Mouse (Mus musculus): ENCODE results near the gene Zbtb16. TPM values are rescaled to one million over a fixed set of nuclear protein-coding genes. Genes with fewer than 3 reads are reported as not detected.

The Zbtb16 gene
- total and polyA plus RNA-seq, 3 experiments, result 0.34 to 3.0 (median 0.90) TPM

- no peaks in the 10 kb centered on the region for H3K27me3 ChIP-seq (replicated peaks)
- H3K4me1 ChIP-seq (ENCODE audit: control insufficient read depth in 1 of 2, insufficient read depth in 2 of 2), result peaks cover 4 to 26% of the 10 kb centered on the region in 2 experiments; a peak in 3 of 4 replicates
- no peak overlapping the region for H3K27ac ChIP-seq (ENCODE audit: insufficient read depth, low read depth)
- TF ChIP-seq RCOR1 (conservative IDR thresholded peaks at IDR 0.05; ENCODE audit: low read depth, low read length) (no peak), KAT2A (IDR thresholded peaks at IDR 0.05; ENCODE audit: insufficient replicate concordance, low read length) (no peak), JUN (IDR thresholded peaks at IDR 0.05; ENCODE audit: insufficient read depth, low read depth, low read length) (no peak), TBP (conservative IDR thresholded peaks at IDR 0.05; ENCODE audit: low read depth, low read length) (no peak), POLR2A (IDR thresholded peaks at IDR 0.05; ENCODE audit: low read depth, low read length) (no peak), ZKSCAN1 (IDR thresholded peaks at IDR 0.05; ENCODE audit: borderline replicate concordance, low read depth, low read length) (no peak)
- H3K9ac ChIP-seq (ENCODE audit: insufficient read depth, low read depth), result no peak overlapping the region
- no peak for DNase-seq (ENCODE audit: extremely low read depth)
- H3K36me3 ChIP-seq (replicated peaks in 1 of 2; ENCODE audit: control insufficient read depth in 1 of 2, insufficient read depth in 1 of 2, low read length in 1 of 2), result peaks cover 2 to 3% of the 10 kb centered on the region in 2 experiments
- H3K4me2 ChIP-seq (ENCODE audit: insufficient read depth, low read depth, poor library complexity, severe bottlenecking), result no peak overlapping the region
- in situ Hi-C loops (cut with MboI; ENCODE audit: low pct_ligation_motif_present, low pct_unique_long_range_greater_than_20kb, low sequenced_read_pairs) (no loop called here), dilution Hi-C loops (cut with MboI; ENCODE audit: extremely low pct_ligation_motif_present, extremely low pct_unique_long_range_greater_than_20kb, low sequenced_read_pairs) (no loop called here)
- H3K79me2 ChIP-seq (replicated peaks; ENCODE audit: control insufficient read depth, extremely low read depth, insufficient read depth, poor library complexity, severe bottlenecking), result no peaks in the 10 kb centered on the region
- no peak overlapping the region for H3K4me3 ChIP-seq (replicated peaks in 1 of 3; ENCODE audit: low read depth in 2 of 3, low read length in 2 of 3, poor library complexity in 1 of 3)
- H3K9me3 ChIP-seq (replicated peaks; ENCODE audit: low read length), result no peaks in the 10 kb centered on the region
These were observed 113.6 kb downstream of the Zbtb16 start for GRCm38 (mm10) chr9:48722261-48722920.

GRCm38 (mm10) chr9:48721655-48722054, 114.4 kb downstream of the Zbtb16 start:
- no peaks in the 10 kb centered on the region for H3K27me3 ChIP-seq (replicated peaks)
- H3K9me3 ChIP-seq (replicated peaks; ENCODE audit: low read length), result no peaks in the 10 kb centered on the region
- H3K4me1 ChIP-seq (ENCODE audit: control insufficient read depth in 1 of 2, insufficient read depth in 2 of 2), result peaks cover 8 to 34% of the 10 kb centered on the region in 2 experiments
- TF ChIP-seq UBTF (IDR thresholded peaks at IDR 0.05; ENCODE audit: low read depth, low read length), result no peak
- no peak for TF ChIP-seq HCFC1 (IDR thresholded peaks at IDR 0.05; ENCODE audit: low read depth, low read length)
- TF ChIP-seq RCOR1 (conservative IDR thresholded peaks at IDR 0.05; ENCODE audit: low read depth, low read length), result no peak
- no peak for TF ChIP-seq CHD2 (IDR thresholded peaks at IDR 0.05; ENCODE audit: low read length)
- TF ChIP-seq ETS1 (conservative IDR thresholded peaks at IDR 0.05; ENCODE audit: low read depth, low read length), result no peak
- TF ChIP-seq USF2 (conservative IDR thresholded peaks at IDR 0.05; ENCODE audit: low read depth, low read length), result no peak
- TF ChIP-seq MEF2A (IDR thresholded peaks at IDR 0.05; ENCODE audit: borderline replicate concordance, low read depth, low read length), result no peak
- TF ChIP-seq ZKSCAN1 (IDR thresholded peaks at IDR 0.05; ENCODE audit: borderline replicate concordance, low read depth, low read length), result no peak
- no peak for TF ChIP-seq MAX (IDR thresholded peaks at IDR 0.05; ENCODE audit: low read length)
- no peak for TF ChIP-seq CHD1 (IDR thresholded peaks at IDR 0.05; ENCODE audit: low read depth, low read length)
- no peak for TF ChIP-seq MYC (IDR thresholded peaks at IDR 0.05; ENCODE audit: low read depth, low read length)
- TF ChIP-seq IRF4 (IDR thresholded peaks at IDR 0.05; ENCODE audit: low read depth, low read length), result no peak
- TF ChIP-seq ZMIZ1 (IDR thresholded peaks at IDR 0.05; ENCODE audit: low read depth, low read length), result no peak
- TF ChIP-seq RAD21 (IDR thresholded peaks at IDR 0.05; ENCODE audit: low read depth, low read length), result no peak
- dilution Hi-C loops (cut with MboI; ENCODE audit: extremely low pct_ligation_motif_present, extremely low pct_unique_long_range_greater_than_20kb, low sequenced_read_pairs) (no loop called here), in situ Hi-C loops (cut with MboI; ENCODE audit: low pct_ligation_motif_present, low pct_unique_long_range_greater_than_20kb, low sequenced_read_pairs) (no loop called here)
- H3K4me2 ChIP-seq (ENCODE audit: insufficient read depth, low read depth, poor library complexity, severe bottlenecking), result no peak overlapping the region
- H3K36me3 ChIP-seq (replicated peaks in 1 of 2; ENCODE audit: control insufficient read depth in 1 of 2, insufficient read depth in 1 of 2, low read length in 1 of 2), result peaks cover 6 to 7% of the 10 kb centered on the region in 2 experiments
- no peak overlapping the region for H3K27ac ChIP-seq (ENCODE audit: insufficient read depth, low read depth)
- H3K4me3 ChIP-seq (replicated peaks in 1 of 3; ENCODE audit: low read depth in 2 of 3, low read length in 2 of 3, poor library complexity in 1 of 3), result no peak overlapping the region
- no peak for DNase-seq (ENCODE audit: extremely low read depth)
- no peaks in the 10 kb centered on the region for H3K79me2 ChIP-seq (replicated peaks; ENCODE audit: control insufficient read depth, extremely low read depth, insufficient read depth, poor library complexity, severe bottlenecking)
- no peak overlapping the region for H3K9ac ChIP-seq (ENCODE audit: insufficient read depth, low read depth)
